Mouse (Mus musculus) Muller cell, postnatal 12 days (primary cell): Measurements from ENCODE around the gene Vps8.

Experiments
- DNase-seq: peaks from one replicate; pipeline ENCODE4 v3.0.0-alpha.2; 2015; ENCODE audit errors: inconsistent ontology term

The Vps8 gene

DNA sequence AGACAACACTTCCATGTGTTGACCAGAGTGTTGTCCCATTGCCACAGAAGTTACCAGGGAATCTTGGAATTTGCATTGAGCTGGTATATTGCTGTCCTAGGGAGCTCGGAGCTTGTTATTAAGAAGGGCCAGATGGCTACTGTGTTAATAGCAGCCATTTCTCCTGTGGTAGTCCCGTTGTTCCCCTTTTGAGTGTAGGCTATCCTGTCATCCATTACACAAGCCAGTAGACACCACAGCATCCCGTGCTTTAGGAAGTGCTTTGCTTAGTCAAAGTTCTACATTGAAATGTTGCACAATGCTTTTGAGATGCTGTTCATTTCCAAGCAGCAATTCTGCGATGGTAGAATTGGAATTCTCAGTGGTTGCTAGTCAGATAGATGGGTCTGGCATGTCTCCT lies 54.2 kb downstream of the Vps8 start:
- no peak for DNase-seq

DNA sequence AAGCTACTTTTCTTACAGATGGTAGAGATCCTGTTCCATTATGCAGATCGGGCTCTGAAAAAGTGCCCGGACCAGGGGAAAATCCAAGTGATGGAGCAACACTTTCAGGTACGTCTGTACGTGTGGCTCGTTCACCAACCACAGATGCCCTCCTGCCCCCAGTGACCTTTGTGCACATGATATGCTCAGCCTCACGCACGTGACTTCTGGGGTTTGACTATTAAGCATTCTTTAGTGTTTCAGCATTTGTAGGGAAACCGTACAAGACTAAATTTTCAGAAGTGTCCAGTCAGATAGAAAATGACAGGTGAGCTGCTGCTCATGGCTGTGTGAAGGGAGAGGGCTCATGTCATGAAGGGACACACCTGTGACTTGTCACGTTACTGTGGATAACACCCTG lies 55.5 kb downstream of the Vps8 start:
- no peak for DNase-seq

DNA sequence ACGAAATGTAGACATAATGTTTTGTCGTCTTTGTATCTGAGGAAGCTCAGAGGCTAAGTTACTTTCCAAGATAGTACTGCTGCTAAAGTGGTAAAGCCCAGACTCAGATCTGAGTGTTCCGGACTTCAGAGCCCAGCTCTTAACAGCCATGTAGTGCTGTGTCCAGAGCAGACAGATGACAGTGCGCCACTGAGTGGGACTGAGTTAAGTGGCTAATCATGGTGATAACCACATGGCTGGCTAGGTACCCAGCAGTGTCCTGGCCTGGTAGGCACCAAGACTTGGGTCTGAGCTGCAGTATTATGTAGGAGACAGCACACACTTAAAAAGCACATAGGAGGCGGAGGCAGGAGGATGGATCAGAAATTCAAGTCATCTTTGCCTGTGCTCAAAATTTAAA lies 60.9 kb downstream of the Vps8 start:
- DNase-seq: no peak

DNA sequence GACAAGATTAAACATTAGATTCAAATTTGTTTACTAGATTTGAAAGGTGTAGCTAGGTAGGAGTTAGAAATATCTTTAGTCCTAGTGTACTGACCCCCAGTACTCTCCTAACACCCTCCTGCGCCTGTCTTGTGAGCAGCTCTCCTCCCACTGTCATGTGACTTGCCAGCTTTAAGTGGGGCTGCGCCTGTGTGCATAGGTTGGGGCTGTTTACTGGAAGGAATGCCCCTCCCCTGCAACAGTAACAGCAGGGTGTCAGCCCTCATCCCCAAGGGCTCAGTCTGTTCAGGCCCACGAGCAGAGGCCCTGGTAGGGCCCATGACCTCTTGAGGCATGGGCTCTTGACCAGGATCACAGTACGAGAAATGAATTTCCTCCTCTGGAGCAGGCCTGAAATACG lies 62.8 kb downstream of the Vps8 start:
- DNase-seq: no peak

DNA sequence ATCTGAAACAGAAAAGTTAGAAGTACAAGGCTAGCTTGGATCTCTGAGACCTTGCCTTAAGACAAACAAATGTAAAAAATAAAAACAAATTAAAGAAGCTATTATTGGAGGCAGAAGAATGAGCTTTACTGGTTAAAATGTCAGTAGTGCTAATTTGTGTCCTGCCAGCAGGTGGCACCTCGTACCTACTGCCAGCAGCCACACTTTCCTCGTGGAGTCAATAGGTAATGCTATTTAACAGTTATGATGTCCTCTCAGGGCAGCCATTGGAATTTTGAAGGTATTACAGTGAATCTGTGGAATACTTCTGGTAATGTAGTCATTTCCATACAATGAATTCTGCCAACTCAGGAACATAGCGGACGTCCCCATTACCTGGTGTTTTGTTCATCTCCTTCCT lies 65.5 kb downstream of the Vps8 start:
- peak; percentile 12 for DNase-seq

DNA sequence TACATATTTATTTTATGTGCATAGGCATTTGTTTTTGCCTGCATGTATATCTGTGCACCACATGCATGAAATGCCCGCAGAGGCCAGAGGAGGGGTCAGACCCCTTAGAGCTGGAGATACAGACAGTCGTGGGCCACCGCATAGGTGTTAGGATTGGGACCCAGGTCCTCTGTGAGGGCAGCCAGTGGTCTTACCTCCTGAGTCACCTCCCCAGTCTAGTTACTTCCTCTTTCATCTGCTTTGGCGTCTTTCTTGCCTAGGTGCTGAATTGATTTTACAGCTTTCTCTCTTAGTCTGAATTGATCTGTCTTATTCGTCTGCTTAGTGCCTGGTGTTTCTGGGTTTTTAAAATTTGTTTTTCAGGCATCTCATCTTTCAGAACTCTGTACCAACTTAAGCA lies 69.4 kb downstream of the Vps8 start:
- no peak for DNase-seq

DNA sequence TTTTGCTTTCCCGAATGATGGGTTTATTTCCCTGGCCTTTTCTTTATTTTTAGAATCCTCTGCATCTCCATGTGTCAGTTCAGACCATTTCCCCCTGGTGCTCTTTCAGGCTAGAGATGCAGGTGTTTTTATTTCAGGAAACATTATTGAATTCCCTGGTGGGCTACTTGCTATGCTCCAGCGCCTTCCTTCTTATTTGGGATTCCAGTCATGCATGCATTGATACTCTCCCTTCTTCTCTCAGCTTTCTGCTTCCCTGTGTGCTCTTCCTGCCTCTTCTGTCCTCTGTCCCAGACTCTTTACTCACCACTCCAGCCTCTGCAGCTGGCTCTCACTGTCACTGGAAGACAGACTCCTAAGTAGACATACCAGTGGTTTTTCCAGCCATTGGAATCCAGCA lies 70.0 kb downstream of the Vps8 start:
- peak; percentile 10 for DNase-seq

DNA sequence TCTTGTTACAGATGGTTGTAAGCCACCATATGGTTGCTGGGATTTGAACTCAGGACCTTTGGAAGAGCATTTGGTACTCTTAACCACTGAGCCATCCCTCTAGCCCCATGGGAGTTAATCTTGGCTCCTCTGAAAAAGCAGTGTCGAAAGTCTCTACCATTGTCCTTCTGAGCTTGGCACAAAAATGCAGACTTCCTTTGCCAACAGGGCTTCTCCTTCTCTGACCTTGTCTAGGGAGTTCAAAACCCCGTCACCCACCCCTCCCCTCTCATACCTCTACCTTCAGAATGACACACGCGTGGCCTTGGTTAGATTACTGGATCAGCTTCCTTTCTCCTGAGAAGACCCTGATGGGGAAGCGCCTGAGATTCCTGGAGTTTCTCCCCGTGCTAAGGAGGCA lies 71.8 kb downstream of the Vps8 start:
- DNase-seq: no peak

DNA sequence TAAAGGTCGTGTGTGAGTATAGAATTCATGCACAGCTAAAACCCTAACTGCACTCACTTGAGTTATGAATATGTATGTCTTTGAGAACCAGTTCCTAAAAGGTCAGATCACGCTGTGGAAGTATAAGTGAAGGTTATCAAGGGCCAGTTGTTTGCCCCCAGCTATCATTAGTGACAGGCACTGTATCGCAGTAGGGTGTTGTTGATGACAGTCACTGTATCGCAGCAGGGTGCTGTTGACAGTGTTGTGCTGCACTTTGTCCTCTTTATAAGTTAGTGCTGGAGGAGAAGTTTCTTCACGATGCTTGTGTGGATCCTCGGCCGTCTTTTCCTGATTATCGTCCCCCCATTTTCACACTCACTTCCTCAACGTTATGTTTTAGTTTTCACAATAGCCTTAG lies 73.9 kb downstream of the Vps8 start:
- no peak for DNase-seq

DNA sequence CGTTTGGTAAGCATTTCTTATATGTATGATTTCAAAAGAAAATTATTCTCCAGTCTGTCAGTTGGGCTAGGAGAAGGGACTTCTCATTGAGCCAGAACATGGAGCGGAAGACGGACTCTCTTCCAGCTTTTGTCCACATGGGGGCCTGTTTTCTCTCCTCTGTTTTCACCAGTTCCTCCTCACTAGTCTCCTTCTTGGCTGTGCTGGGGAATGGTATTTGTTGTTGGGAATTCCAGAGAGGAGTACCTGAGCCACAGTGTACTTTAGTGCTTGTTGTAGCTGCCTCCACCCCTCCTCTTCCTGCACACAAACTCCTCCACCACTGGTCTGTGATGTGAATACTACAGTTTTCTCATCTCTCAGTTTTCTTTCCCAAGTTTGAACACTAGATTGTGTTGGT lies 74.7 kb downstream of the Vps8 start:
- no peak for DNase-seq

DNA sequence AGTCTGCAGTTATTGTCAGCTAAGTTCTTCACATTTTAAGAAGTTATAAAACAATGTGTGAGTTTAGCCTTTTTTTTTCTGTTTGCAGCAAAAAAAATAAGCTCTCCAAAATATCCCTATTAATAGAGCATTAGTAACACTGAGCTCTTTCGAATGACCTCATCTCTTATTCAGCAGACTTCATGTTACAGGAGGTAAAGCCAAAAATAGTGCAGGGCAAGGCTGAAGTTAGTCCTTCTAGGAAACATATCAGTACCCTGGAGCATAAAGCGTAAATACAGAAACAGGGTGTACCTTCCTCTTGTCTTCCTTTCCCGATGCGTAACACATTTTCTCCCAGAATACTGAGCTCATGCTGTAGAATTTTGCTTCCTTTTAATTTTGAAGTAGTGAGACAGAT lies 76.1 kb downstream of the Vps8 start:
- peak; percentile 2 for DNase-seq

DNA sequence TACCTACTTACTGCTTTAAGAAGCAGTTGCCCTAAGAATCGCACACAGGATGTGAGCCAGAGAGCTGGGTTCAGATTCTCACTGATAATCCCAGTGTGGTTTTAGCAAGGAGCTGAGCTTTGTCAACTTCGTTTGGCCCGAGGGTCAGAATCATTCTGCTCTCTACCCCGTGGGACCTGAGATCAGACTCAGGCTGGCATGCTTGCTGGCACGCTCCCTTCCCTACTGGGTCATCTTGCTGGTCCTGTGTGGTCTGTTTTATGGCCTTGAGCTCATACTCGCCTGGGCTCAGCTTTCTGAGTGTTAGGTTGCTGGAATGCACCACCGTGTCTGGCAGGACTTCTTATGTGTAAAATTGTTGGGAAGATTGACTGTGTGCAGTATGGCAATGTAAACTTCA lies 76.7 kb downstream of the Vps8 start:
- DNase-seq: no peak

DNA sequence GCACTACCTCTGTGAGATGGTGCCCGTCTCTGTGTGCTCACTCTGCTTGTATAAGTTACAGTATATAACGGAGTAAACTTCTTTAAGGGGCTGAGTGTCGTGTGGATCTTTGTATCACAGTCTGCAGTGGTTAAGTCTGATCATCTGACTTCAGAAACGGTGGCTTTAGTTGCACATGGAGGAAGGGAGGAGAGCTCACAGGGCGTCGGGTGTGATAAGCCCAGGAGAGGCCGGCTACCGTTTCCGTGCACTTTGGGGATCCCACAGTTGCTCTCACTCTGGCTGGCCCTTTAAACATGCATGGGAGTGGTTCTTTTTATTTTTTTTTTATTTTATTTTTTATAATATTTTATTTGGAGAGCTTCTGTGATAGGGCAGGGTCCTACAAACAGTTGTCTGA lies 95.9 kb downstream of the Vps8 start:
- DNase-seq: no peak

DNA sequence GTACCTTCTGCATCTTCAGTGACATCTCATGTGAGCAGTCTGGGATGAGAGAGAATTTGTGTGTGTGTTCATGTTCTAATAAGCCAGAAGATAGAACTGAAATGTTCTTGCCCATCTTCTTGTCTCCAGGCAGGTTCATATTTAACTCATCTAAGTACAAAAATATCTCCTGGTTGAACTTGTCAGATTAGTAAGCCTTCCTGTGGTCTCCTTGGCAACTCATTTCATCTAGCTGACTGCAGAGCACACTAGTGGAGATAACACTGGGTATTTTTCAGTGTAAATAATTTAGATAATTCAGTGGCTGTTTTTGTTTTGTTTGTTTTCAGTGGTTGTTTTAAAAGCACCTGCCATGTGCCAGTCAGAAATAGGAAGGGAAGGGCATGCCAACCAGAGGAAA lies 96.9 kb downstream of the Vps8 start:
- DNase-seq: no peak

DNA sequence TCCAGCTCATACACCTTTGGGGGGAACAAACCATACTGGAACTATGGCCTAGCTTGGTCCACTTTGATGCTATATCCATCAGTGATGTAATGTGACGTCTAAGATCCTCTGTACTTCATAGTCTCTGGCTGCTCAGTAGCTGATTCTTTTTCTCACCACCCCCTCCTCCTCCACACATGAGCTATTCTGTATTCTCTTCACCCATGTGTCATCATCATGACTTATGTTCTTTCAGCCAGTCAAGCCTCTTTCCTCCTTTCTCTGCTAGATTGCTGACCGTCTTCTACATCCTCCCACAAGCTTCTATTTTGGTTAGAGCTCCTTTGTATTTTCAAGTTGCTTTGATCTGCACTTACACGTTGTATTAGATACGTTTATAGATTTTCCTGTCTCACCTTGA lies 100.8 kb downstream of the Vps8 start:
- no peak for DNase-seq

DNA sequence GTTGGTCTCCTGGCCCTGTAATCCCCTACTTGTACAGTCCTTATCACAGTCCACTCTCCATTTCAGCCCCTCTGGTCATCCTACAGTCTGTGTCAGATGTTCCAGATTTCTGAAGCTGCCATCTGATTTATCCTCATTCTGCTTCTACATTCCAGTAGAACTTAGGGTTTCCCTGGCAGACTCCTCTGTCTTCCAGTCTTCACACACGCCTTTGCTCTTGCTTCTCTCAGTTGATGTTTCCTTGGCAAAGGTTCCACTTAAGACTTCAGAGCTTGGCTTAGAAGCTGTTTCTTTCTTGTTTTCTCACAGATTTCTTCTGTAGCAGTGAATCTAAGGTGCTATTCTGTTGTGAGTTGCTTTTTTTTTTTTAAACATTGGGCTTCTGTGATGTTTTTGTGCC lies 102.5 kb downstream of the Vps8 start:
- no peak for DNase-seq

DNA sequence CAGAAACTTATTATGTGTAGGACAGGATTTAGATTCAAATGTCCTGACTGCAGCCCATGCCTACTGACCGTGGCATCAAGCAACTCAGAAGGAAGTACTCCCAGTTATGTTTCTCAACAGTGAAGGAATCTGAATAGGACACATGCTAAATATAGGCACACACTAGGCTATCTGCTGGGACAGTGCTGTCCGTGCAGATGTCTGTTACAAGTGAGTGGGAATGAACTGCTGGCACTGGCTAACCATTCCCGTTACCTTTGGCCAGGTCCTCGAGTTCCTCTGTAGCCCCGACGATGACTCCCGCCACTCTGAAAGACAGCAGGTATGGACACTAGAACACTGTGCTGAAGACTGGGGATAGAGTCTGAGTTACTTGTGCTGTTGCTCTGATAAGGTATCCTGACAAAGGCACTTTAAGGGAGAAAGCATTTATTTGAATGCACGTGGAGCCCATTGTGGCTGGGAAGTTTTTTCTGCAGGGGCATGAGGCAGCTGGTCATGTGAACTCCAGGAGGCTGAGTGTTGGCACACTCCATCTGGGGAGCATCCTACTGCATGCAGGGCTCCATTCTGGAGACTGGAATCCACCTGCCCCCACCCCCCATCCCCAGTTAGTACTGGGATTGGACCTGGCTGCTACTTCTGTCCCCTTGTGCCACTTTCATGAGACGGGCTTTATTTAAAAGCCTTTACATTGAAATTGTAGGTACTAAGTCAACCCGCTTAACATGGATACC lies 104.5 kb downstream of the Vps8 start:
- no peak for DNase-seq

DNA sequence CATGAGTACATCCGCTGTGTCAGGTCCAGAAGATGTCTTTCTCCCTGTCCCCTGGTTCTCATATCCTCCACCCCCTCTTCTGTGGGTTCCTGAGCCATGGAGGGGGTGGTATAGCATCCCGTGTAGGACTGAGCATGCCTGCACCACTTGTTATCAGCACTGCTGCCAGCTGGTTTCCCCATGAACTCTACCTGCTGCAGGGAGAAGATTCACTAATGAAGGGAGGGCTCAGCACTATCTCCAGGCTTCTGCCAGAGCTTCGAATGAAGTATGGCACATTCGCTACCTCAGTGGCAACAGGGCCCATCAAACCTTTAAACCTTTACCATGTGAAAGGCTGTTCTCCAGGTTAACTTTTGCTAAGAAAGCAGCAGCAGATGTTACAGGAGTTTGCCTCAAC lies 110.6 kb downstream of the Vps8 start:
- no peak for DNase-seq

DNA sequence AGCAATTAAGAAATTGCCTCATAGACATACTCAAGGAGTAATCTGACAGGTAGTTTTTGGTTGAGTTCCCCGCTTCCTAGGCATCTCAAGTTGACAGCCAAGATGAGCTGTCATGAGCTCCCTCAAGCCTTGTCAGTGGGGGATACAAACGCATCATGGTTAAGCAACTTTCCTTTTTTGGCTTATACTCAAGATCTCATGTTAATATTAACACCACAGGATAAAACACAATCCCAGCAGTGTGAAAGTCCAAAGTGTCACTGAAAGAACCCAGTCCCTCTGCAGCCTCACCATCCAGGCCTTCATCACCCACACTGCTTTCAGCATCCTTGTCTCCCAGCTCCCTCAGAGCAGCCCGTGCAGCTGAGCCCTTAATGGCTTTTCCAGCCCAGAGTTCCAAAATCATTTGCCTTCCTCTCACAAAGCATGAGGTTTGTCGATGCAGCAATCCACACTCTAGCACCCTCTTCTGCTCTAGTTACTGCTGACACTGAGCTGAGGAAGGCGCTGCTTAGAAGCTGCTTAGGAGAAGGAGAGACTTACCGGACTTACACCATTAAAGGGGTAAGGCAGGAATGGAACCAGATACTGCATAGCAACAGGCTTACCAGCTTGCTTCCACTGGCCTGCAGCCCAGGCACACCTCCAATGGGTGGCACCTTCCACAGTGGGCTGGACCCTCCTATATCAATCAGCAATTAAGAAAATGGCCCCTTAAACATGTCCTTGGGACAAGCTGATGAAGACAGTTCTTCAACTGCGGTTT lies 113.5 kb downstream of the Vps8 start:
- DNase-seq: no peak

DNA sequence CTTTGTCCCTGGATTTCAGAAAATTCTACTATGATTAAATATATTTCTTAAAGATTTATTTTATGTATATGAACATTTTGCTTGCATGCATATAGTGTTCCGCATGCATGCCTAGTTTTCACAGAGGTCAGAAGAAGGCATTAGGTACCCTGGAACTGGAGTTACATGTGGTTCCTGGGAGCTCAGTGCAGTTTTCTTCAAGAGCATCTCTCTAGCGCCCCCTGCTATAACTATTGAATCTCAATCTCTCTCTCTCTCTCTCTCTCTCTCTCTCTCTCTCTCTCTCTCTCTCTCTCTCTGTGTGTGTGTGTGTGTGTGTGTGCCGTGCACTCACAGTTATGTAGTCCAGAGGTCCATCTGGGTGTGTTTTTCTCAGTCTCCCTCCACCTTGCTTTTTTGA lies 114.4 kb downstream of the Vps8 start:
- no peak for DNase-seq

DNA sequence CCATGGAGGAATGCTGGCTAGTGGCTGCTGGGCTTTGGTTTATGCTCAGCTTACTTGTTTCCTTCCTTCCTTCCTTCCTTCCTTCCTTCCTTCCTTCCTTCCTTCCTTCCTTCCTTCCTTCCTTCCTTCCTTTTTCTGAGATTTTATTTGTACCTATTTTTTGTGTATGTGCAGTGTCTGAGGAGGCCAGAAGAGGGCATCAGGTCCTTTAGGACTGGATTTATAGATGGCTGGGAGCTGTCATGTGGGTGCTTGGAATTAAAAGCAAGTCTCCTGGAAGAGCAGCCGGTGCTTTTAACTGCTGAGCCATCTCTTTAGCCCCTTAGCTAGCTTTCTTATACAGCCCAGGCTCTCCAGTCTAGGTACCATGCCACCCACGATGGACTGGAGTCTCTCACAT lies 116.0 kb downstream of the Vps8 start:
- DNase-seq: peak; percentile 3

DNA sequence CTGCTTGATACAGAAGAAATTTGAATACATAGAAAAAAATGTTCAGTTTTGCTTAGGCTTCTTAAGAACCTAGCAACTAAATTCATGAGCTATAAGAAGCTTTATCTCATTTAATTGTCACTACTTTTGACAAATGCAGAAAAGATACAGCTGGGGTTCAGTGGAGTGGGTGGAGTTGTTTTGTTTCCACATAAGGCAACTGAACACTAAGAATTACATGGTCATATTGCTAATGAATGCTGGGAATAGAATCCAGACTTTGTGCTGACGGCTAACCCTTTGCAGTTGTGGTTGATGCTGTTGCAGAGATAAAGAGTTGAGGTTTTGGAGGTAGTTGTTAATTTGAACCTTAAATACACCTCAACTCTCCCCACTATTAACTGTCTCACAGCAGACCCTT lies 119.6 kb downstream of the Vps8 start:
- no peak for DNase-seq

DNA sequence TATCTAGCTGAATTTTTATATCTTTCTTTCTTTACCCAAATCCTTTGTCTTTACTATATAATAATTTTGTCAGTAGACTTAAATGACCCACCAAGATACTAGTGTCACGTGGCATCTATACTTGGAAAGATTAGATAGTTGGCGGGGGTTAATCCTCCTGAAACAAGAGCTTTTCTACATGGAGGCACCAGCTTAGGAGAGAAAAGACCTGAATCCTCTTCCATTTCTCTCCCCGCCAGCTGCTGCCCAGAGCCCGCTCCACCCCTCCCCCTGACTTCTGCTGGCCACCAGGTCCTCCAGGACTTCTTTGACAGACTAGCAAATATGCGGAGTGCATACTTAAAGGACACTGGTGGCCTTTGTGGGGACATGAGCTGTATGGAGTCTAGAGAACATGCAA lies 124.5 kb downstream of the Vps8 start:
- no peak for DNase-seq

DNA sequence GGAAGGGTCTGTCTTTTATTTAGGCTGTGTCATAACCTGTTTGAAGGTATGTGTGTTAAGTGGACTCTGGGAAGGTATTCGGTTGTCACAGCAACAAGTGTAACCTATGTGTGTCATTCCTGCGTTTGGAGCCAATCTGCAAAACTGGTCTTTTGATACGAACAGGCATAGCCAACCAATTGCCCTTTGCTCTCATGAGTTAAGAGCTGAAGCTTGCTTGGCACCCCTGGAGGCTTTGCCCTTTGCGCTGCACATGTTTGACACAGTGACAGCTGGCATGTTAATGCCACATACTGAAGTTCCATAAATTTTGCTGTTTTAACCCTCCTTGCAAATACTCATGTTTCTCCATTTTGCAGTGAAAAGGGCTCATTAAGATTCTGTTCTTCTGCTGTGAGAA lies 126.8 kb downstream of the Vps8 start:
- no peak for DNase-seq
